Mouse (Mus musculus) MEL (cell line): ENCODE data around the gene Nfe2.
"Not testable (repeated sequence)": the region's sequence is repeated elsewhere in the genome, so short reads cannot be mapped to it uniquely, and the experiment has no call there.

Experiments used
- EP300 ChIP-seq, 2 experiments: IDR thresholded peaks; 2 replicates each; pipeline ENCODE4 v1.6.1; 2011; ENCODE audit warnings: improper control_type of control experiment in 2 of 2, low read length in 2 of 2, low read depth in 1 of 2, mild to moderate bottlenecking in 1 of 2
- GATA1 ChIP-seq: IDR thresholded peaks from 2 replicates; pipeline ENCODE4 v1.6.1; 2011; ENCODE audit warnings: low read depth, low read length, improper control_type of control experiment
- MAFK ChIP-seq: IDR thresholded peaks from 2 replicates; pipeline ENCODE4 v1.6.1; 2011; ENCODE audit warnings: low read depth, mild to moderate bottlenecking, low read length, improper control_type of control experiment, borderline replicate concordance
- POLR2A ChIP-seq, 2 experiments: IDR thresholded peaks; 2 replicates each; pipeline ENCODE4 v1.6.1; 2011 to 2012; ENCODE audit warnings: low read length in 2 of 2, mild to moderate bottlenecking in 2 of 2, control low read depth in 1 of 2, improper control_type of control experiment in 1 of 2, low read depth in 1 of 2, moderate library complexity in 1 of 2; ENCODE audit not compliant: control insufficient read depth in 1 of 2, insufficient read depth in 1 of 2, poor library complexity in 1 of 2
- RCOR1 ChIP-seq: IDR thresholded peaks from 2 replicates; pipeline ENCODE4 v1.6.1; 2012; ENCODE audit warnings: low read depth, mild to moderate bottlenecking, inconsistent platforms, low read length, improper control_type of control experiment
- ZC3H11A ChIP-seq: IDR thresholded peaks from 2 replicates; pipeline ENCODE4 v1.6.1; 2012; ENCODE audit warnings: low read depth, mild to moderate bottlenecking, inconsistent platforms, low read length, improper control_type of control experiment

DNA sequence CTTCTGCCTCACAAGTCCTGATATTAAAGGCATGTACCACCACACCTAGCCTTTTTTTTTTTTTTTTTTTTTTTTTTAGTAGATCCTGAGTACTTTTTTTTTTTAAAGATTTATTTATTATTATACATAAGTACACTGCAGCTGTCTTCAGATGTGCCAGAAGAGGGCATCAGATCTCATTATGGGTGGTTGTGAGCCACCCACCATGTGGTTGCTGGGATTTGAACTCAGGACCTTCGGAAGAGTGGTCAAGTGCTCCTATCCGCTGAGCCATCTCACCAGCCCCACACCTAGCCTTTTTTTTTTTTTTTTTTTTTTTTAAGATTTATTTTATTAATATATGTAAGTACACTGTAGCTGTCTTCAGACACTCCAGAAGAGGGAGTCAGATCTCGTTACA is 17.7 kb upstream of the Nfe2 start:
- not testable (repeated sequence) for TF ChIP-seq EP300 (IDR thresholded peaks at IDR 0.05; ENCODE audit: low read depth in 1 of 2, low read length in 2 of 2); RCOR1; ZC3H11A; MAFK; GATA1; POLR2A (IDR thresholded peaks at IDR 0.05; ENCODE audit: control insufficient read depth in 1 of 2, insufficient read depth in 1 of 2, low read depth in 1 of 2, low read length in 2 of 2, poor library complexity in 1 of 2)
